Mouse (Mus musculus) forebrain, embryonic 14.5 days (tissue): Measurements from ENCODE around the gene Spesp1. TPM values are rescaled to one million over a fixed set of nuclear protein-coding genes. Genes with fewer than 3 reads are reported as not detected.

ENCODE experiments used
- ATAC-seq: fragments of 200-750 bp; cut with Nextera tagmentation; 2 replicates; pipeline ENCODE4 v1.8.0; 2017; ENCODE audit warnings: mild to moderate bottlenecking, moderate library complexity
- DNase-seq: peaks from one replicate; pipeline ENCODE4 v3.0.0-alpha.2; 2015; ENCODE audit warnings: low spot score
- H3K27ac ChIP-seq: fragments of 300-500 bp; sonication (generic); 2 replicates; pipeline ENCODE4 v1.5.1; 2014; ENCODE audit warnings: low read depth, mild to moderate bottlenecking, control low read depth, low read length, moderate library complexity
- H3K27me3 ChIP-seq: fragments of 300-500 bp; sonication (generic); replicated peaks from 2 replicates; pipeline ENCODE4 v1.6.1; 2014; ENCODE audit warnings: low read length, control low read depth, mixed read lengths; ENCODE audit not compliant: control insufficient read depth, insufficient read depth
- H3K36me3 ChIP-seq: fragments of 300-500 bp; sonication (generic); 2 replicates; pipeline ENCODE4 v1.6.1; 2014; ENCODE audit warnings: low read length, control low read depth; ENCODE audit not compliant: control insufficient read depth, insufficient read depth
- H3K4me1 ChIP-seq: fragments of 300-500 bp; sonication (generic); 2 replicates; pipeline ENCODE4 v1.6.1; 2014; ENCODE audit warnings: antibody characterized with exemption, low read length, control low read depth; ENCODE audit not compliant: control insufficient read depth, insufficient read depth
- H3K4me2 ChIP-seq: fragments of 300-500 bp; sonication (generic); 2 replicates; pipeline ENCODE4 v1.6.1; 2014; ENCODE audit warnings: mild to moderate bottlenecking, control low read depth, low read length
- H3K4me3 ChIP-seq: fragments of 300-500 bp; sonication (generic); 2 replicates; pipeline ENCODE4 v1.5.1; 2014; ENCODE audit warnings: low read depth, low read length, control low read depth
- H3K9ac ChIP-seq: fragments of 300-500 bp; sonication (generic); 2 replicates; pipeline ENCODE4 v1.6.1; 2014; ENCODE audit warnings: mild to moderate bottlenecking, low read length, control low read depth, moderate library complexity
- H3K9me3 ChIP-seq: fragments of 300-500 bp; sonication (generic); replicated peaks from 2 replicates; pipeline ENCODE4 v1.6.1; 2016; ENCODE audit warnings: low read length, control low read depth, mixed read lengths; ENCODE audit not compliant: control insufficient read depth
- WGBS: fragments of 180-500 bp; shearing (Covaris S2); extraction: QIAGEN DNeasy Blood & Tissue Kit; methylation state at CpG from one replicate; pipeline ENCODE4 v1.1.7; 2014; 5-methylcytosine and 5-hydroxymethylcytosine counted together
- polyA plus RNA-seq: library from polyadenylated mRNA; unstranded; fragments of >200 nt; fragmentation: Nextera tagmentation; extraction: Ambion mirVana; gene quantifications from 2 replicates; pipeline ENCODE4 v1.2.1, GENCODE M21; 2014

Gene Spesp1
- polyA plus RNA-seq, 1 experiment from 2014 or later, result not detected

DNA sequence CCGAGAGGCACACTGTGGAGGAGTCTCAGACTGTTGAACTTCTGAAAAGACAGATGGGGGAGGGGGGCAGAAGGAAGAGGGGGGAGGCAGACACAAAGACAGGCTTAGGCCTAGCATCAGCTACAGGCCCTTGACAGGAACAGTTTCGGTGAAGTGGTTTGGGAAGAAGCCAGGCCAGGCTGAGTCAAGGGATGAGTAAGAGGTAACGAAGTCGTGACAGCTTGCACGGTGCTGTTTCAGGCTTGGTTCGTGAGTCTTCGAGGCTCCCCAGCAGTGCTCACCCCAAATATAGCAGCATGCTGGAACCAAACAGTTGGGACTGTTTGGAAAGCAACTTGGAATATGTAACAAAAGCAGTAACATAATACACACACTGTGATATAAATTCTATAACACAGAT lies 2.3 kb upstream of the Spesp1 start:
- no peaks in the 10 kb centered on the region for H3K4me1 ChIP-seq
- H3K27me3 ChIP-seq, result no peaks in the 10 kb centered on the region
- no peaks in the 10 kb centered on the region for H3K9me3 ChIP-seq
- WGBS, result 71% methylated on average over 7 of the region's 7 CpGs
- ATAC-seq, result no peak
- H3K36me3 ChIP-seq, result no peaks in the 10 kb centered on the region
- H3K4me3 ChIP-seq, result no peak overlapping the region
- H3K4me2 ChIP-seq, result no peak overlapping the region
- no peak for DNase-seq
- H3K9ac ChIP-seq, result no peak overlapping the region
- no peak overlapping the region for H3K27ac ChIP-seq

DNA sequence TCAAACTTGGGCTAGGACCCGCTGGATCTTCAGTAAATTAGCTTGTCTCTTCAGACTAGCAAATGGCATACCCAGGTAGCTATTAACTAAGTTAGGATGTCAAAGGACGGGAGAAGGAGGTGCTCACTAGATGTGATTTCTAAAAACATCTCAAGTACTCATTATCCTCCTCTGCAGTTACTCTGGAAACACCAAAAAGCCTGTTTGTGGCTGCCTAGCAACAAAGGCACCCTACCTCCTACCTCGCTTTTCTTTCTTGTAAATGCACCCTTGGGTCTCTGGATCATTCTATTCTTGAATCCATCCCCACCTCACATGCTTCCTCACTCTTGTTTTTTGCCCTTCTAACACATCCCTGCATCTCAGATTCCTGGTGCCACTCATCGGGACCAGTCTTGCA lies 5.1 kb downstream of the Spesp1 start:
- Histone ChIP-seq H3K27ac (no peak overlapping the region), H3K4me1 (no peaks in the 10 kb centered on the region), H3K4me2 (no peak overlapping the region), H3K4me3 (no peak overlapping the region), H3K36me3 (no peaks in the 10 kb centered on the region), H3K9ac (no peak overlapping the region), H3K27me3 (no peaks in the 10 kb centered on the region), H3K9me3 (no peaks in the 10 kb centered on the region)
- 54% methylated on average over 4 of the region's 4 CpGs for WGBS
- DNase-seq (no peak), ATAC-seq (no peak)

DNA sequence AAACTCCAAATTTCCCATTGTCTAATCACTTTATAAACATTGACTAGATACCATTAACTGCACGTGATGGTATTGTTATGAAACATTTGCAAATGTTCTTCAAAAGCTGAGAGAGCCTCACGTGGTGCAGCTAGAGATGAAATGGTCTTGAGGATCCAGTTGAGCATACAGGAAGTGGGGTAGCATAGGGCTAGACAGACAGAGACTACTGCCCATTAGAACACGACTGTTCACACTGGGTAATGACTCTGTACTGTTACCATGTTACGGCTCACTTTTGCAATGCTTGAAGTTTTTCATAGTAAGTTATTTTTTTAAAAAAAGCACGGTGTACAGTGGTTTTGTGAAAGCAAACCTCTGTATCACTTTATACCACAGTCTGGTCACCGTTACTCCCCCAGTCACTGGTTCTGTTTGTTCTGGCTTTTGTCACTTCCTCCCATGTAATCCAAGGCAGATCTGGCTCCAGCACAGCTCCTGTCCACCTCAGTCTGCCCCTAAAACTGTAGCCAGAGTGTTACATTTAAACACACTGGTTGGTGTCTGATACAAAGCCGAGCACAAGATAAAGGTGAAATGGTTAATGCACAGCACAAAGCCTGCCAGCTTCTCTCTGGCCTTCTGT lies 11.1 kb downstream of the Spesp1 start:
- Histone ChIP-seq H3K4me3 (no peak overlapping the region), H3K27me3 (no peaks in the 10 kb centered on the region), H3K27ac (no peak overlapping the region), H3K36me3 (no peaks in the 10 kb centered on the region), H3K4me2 (no peak overlapping the region), H3K9ac (no peak overlapping the region), H3K4me1 (no peaks in the 10 kb centered on the region), H3K9me3 (no peaks in the 10 kb centered on the region)
- no peak for ATAC-seq
- 76% methylated on average over 7 of the region's 7 CpGs for WGBS
- DNase-seq, result no peak

DNA sequence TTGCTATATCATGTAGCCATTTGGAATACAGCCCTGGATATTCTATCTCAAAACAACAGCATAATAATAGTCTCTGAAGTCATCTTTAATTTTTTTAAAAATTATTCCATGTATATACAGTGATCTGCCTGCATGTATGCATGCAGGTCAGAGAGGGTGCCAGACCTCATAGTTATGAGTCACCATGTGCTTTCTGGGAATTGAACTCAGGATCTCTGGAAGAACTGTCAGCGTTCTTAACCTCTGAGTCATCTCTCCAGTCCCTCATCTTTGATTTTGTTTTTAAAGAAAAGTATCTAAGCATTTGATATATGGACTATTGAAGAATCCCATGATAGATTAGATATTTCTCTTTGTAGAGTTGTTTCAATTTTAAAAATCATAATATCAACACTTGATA lies 12.8 kb downstream of the Spesp1 start:
- Histone ChIP-seq H3K9me3 (no peaks in the 10 kb centered on the region), H3K9ac (no peak overlapping the region), H3K4me1 (no peaks in the 10 kb centered on the region), H3K4me3 (no peak overlapping the region), H3K27me3 (no peaks in the 10 kb centered on the region), H3K4me2 (no peak overlapping the region), H3K27ac (no peak overlapping the region), H3K36me3 (no peaks in the 10 kb centered on the region)
- 88% methylated on average over 1 of the region's 1 CpGs for WGBS
- ATAC-seq (no peak), DNase-seq (no peak)

DNA sequence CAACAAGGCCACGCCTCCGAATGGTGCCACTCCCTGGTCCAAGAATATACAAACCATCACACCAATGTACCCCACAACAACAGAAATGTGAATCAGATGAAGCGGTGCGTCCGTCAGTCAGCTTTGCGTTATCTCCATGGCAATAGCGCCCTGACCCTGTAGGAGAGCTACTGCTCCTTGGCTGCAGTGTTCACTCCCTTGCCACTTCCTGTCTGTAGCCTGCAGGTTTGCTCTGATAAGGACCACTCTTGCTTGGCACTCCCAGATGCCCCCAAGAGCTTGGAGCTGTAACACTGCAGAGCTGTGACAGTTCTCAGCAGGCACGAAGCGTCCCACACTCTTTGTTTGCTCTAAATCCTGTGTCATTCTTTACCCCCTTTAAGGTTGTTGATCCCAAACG lies 16.7 kb downstream of the Spesp1 start:
- no peak overlapping the region for H3K4me3 ChIP-seq
- no peaks in the 10 kb centered on the region for H3K36me3 ChIP-seq
- DNase-seq, result no peak
- no peak overlapping the region for H3K4me2 ChIP-seq
- no peak overlapping the region for H3K27ac ChIP-seq
- ATAC-seq, result no peak
- no peaks in the 10 kb centered on the region for H3K27me3 ChIP-seq
- no peak overlapping the region for H3K9ac ChIP-seq
- no peaks in the 10 kb centered on the region for H3K9me3 ChIP-seq
- 83% methylated on average over 10 of the region's 10 CpGs for WGBS
- no peaks in the 10 kb centered on the region for H3K4me1 ChIP-seq

DNA sequence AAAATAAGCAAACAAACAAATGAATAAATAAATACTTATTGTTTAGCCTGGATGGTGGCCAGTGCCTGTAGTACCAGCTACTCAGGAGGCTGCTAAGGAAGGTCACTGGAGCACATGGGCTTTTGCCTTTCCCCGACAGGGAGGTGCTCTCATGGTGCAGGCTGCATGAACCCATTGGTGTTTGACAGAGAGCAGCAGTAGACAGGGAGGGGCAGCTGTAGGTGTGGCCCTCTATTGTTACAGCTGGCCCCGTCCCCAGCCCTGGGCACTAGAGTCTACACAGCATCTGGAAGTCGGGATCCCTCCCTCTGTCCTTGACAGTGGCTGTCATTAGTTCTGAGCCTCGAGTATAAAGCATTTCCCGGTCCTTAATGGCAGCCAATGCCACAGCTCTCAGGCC lies 18.4 kb downstream of the Spesp1 start:
- no peak overlapping the region for H3K9ac ChIP-seq
- no peak overlapping the region for H3K4me2 ChIP-seq
- ATAC-seq (no peak), DNase-seq (no peak)
- H3K27me3 ChIP-seq, result no peaks in the 10 kb centered on the region
- 64% methylated on average over 5 of the region's 5 CpGs for WGBS
- H3K4me3 ChIP-seq, result no peak overlapping the region
- no peaks in the 10 kb centered on the region for H3K36me3 ChIP-seq
- no peak overlapping the region for H3K27ac ChIP-seq
- no peaks in the 10 kb centered on the region for H3K4me1 ChIP-seq
- H3K9me3 ChIP-seq, result no peaks in the 10 kb centered on the region

DNA sequence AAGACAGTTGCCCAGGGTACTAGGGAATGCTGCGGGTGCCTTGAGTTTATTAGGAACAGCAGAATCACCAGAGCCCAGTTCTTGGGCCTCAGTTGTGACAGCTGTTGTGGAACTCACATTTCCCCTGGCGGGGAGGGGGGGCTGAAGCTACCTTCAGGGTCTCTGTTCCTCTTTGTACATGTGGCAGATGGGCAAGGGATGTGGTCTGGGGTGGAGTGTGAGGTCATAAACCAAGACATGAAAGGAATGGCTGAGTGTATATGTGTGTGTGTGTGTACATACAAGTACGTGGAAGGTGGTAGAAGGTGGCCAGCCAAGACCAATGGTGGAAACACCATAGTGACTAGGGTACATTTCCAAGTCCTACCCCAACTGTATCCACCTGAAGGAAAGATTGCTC lies 20.6 kb downstream of the Spesp1 start:
- H3K9ac ChIP-seq, result no peak overlapping the region
- ATAC-seq, result no peak
- no peak for DNase-seq
- H3K4me1 ChIP-seq, result no peaks in the 10 kb centered on the region
- H3K9me3 ChIP-seq, result no peaks in the 10 kb centered on the region
- no peaks in the 10 kb centered on the region for H3K27me3 ChIP-seq
- no peak overlapping the region for H3K4me2 ChIP-seq
- no peak overlapping the region for H3K4me3 ChIP-seq
- H3K36me3 ChIP-seq, result no peaks in the 10 kb centered on the region
- 84% methylated on average over 3 of the region's 3 CpGs for WGBS
- H3K27ac ChIP-seq, result no peak overlapping the region

DNA sequence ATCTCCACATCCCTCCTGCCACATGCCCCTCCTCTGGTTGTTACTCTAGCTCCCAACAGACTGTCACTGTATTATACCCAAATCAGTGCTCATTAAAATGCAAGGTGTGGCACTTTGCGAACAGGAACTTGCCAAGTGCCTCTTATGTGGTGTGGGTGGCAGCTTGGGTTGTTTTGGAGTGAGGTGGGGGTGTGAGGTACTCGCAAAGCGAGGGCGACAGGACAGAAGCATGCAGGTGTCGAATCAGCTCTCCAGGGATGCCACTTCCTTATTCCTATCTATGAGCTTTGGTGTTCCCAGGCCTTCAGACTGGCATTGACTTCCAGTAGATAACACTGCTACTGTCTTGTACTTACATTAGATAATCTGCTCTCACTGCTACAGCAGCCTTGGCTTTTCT lies 21.0 kb downstream of the Spesp1 start:
- no peak overlapping the region for H3K4me3 ChIP-seq
- no peak overlapping the region for H3K27ac ChIP-seq
- no peaks in the 10 kb centered on the region for H3K9me3 ChIP-seq
- 90% methylated on average over 5 of the region's 5 CpGs for WGBS
- H3K27me3 ChIP-seq, result no peaks in the 10 kb centered on the region
- no peaks in the 10 kb centered on the region for H3K36me3 ChIP-seq
- H3K4me2 ChIP-seq, result no peak overlapping the region
- H3K4me1 ChIP-seq, result no peaks in the 10 kb centered on the region
- H3K9ac ChIP-seq, result no peak overlapping the region
- DNase-seq (no peak), ATAC-seq (no peak)

DNA sequence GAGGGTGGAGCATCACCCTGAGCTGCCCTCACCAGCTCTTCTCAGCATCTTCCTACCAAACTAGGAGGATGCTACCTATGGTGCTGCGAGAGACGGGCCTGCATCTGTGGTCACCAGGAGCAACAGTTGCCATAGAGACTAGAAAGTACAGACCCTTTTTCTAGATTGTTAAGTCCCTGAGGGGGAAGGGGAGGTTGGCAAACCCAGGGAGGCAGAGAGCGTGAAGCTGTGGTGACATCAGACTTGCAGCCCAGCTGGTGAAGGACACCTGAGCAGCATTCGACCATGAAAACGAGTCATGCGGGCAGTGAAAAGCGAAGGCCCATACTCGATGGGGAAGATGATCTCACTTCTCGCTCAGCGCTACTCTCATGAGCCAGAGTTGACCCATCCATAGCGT lies 24.0 kb downstream of the Spesp1 start:
- no peak for ATAC-seq

More for the DNA sequence above, 24.0 kb downstream of the Spesp1 start:
- Histone ChIP-seq H3K4me3 (no peak overlapping the region), H3K4me1 (no peaks in the 10 kb centered on the region), H3K9me3 (no peaks in the 10 kb centered on the region), H3K4me2 (no peak overlapping the region), H3K9ac (no peak overlapping the region), H3K36me3 (no peaks in the 10 kb centered on the region), H3K27me3 (no peaks in the 10 kb centered on the region), H3K27ac (no peak overlapping the region)
- WGBS, result 88% methylated on average over 11 of the region's 11 CpGs
- no peak for DNase-seq
